Mouse (Mus musculus): ENCODE data around the gene Hmga2.
"Not testable (repeated sequence)": the region's sequence is repeated elsewhere in the genome, so short reads cannot be mapped to it uniquely, and the experiment has no call there.

GRCm38 (mm10) chr10:120338431-120338830 is 137.8 kb downstream of the Hmga2 start:
- TF ChIP-seq CTCF, EP300 (IDR thresholded peaks at IDR 0.05): not testable (repeated sequence)
